Mouse (Mus musculus): ENCODE measurements at regions not wholly inside any gene's neighbourhood (a gene's known extent, or its start where the extent isn't known, plus 50 kb on each side); places are given as distances from the start of the nearest gene placed in this dataset.

DNA sequence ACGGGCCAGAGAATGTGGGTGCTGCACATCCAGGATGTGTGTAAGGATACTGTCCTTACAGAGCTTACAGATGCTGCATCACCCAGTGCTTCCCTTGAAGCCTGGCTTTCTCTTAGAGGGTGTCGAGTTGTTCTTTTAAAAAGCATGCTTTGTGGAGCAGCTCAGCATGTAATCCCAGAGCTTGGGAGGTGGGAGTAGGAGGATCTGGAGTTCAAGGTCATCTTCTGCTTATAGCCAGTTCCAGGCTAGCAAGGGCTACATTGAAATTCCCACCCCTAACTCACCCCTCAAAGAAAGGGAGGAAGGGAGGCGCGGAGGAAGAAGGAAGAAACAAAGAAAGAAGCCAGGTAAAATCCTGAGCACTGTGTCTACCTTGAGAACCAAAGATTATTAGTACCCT, 76.0 kb upstream of the Gadd45a start:
- DNase-seq, result no peak

DNA sequence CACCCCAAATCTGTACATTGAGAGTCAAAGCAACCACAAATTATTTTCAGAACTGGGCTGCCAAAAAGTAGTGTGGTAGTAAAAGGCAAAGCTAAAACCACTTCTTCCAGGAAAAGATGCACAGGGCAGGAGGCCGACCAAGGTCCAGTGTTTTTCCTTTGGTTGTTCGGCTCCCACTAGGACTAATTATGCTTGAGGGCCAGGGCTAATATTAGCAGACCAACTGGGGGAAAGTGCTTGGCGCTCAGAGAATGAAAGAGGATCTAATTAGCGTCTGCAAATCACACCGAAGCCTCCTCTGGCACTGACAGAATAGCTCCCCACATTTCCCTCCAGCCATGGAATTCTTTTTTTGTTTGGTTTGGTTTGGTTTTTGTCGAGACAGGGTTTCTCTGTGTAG, 75.1 kb upstream of the Gadd45a start:
- DNase-seq, result no peak

DNA sequence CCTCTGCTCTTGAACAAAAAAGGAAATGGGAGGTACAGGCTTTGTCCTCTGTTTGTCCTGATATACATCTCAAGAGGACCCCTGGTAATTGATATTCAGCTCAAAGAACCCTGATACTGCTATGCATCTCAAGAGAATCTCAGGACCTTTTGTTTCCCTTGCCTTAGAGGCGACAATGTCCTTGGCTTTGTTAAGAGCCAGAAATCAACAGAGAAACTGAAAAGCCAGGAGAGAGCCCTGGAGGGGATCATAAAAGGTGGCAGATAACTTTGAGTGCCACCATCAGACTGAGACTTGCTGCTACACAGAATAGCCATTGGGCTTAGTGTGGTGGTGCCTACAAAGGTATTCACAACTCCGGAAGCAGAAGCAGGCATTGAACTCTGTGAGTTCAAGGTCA, 74.3 kb upstream of the Gadd45a start:
- DNase-seq, result no peak

DNA sequence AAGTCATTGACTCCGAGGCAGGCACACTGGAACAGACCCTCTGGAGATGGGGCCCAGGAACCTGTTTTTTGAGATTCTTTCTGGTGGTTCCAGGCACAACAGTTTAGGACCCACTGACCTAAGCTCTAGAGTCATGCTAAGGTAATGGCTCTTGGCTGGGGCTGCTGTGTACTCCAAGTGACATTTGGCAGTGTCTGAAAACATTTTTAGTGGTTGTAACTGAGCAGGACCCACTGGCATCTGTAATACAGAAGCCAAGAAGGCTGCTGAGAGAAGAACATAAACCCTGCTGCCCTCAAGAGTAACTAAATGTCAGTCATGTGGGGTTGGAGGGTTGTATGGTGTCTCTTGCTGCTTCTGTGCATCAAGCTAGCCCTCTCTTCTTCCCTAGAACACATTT, 73.1 kb upstream of the Gadd45a start:
- DNase-seq, result no peak

DNA sequence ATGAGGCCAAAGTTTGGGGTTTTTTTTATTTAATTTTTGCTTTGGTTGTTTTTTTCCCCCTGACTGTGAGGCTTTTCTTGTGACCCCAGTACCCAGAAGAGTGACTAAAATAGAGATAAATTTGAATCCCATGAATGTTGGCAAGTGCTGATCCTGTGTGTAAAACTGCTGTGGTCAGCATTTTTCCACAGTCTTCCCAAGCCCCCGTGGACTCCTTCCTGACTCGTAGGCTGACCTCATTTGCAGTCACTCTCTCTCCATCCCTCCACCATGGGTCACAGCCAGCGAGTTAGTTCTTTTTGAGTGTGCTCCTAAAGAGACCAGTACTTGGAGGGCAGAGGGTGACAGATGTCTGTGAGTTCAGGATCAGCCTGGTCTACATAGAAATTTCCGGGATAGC, 72.5 kb upstream of the Gadd45a start:
- DNase-seq, result no peak

DNA sequence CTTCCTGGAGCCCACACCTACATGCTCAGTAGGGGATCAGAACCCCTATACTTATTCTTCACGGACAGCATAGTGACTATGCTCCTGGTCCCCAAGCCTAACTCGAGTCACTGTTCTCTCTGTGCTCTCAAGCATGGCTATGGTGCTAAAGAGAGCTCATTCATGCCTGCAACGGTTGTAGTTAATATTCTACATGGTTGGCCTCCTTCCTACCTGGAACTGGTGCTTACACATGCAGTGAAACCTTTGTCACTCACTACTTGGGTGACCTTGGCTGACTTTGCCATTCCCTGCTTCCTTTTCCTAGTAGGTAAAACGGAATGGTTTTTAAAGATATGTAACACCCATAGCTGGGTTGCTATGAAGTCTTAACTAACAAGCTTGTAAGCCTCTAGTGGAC, 70.3 kb upstream of the Gadd45a start:
- no peak for DNase-seq

DNA sequence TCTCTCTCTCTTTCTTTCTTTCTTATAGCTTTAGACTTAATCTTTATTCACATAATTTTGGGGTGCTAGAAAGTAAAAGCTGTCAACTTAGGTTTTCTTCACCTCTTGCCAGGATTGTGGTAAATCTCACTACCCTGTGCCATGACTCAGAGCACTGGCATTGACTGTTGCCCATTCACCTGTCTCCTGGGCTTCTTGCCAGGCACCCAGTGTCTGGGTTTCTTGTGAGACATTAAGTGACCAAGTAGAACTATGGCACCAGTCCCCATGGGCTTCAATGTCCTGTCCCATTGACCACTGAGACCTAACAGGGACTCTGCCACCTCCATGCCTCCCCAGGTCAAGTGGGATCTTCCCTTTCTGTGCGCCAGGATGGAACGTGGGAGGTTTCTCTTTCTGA, 69.2 kb upstream of the Gadd45a start:
- no peak for DNase-seq

DNA sequence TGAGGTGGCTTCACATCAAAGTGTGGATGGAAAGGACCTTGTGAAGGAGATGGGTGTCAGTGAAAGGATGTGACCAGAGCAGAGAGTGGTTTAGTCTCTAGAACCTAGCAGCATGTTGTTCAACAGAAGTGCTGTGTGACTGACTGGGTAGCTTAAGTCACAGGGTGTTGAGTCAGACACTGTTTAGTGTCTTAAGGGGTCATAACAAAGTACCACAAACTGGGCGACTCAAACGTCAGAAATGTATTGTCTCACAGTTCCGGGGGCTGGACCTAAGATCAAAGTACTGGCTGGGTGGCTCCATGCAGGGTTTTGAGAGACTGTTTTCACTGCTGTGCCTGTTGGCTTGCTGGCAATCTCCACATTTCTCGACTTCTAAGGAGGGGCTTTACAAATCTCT, 68.1 kb upstream of the Gadd45a start:
- no peak for DNase-seq

DNA sequence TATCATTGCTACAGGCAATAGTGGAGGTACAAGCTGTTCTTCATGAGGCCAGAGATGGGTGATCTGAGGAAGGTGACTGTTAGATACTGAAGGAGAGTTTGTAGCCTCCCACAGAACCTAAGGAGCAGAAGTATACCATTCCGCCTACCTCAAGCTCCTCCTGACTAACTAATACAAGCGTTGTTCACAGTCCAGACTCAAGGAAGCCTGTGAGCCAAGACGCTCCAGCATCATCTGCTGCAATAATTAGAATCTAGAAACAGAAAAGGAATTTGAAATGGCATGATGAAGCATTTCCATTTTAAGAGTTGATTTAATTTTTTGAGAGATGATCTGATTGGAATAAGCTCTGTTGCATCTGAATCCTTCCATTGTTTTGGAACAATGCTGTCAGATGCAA, 66.9 kb upstream of the Gadd45a start:
- DNase-seq, result no peak

DNA sequence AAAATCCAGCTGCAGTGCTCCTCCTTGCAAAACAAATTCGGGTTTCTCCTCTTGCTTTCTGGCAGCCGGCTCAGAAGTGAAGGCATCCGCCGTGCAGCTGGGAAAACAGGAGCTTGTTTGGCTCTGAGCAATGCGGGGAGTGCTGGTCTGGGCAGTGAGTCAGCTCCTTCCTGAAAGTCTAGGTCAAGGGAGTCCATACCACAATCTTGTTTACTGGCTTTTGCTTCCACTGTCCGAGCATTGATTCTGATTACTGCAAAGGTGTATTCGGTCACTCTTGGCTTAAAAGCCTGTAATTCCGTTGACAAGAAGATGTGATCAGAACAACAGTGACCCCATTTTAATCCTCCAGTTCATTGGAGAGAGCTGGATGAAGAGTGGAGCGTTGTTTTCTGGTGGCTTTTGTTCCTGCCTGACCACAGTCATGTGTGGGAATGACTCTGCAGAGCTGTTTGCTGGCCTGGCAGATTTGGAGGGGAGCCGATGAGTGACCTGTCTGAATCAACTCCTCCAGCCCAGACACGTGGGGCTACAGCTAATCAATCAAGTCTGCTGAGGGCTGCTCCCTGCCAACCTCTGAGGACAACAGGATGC, 65.4 kb upstream of the Gadd45a start:
- no peak for DNase-seq

DNA sequence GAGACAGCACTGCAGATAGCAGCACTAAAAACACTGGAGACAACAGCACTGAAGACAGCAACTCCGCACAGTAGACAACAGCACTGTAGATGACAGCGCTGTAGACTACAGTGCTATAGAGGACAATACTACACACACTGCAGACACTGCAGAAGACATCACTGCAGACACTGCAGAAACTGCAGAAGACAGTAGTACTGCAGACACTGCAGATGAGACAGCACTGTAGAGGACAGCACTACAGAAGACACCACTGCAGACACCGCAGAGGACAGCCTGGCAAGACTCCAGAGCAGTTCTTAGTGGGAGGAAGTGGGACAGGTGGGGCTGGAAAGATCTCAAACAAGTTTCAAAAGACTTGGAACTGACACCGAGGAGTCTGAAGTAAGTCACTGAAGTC, 64.8 kb upstream of the Gadd45a start:
- no peak for DNase-seq

DNA sequence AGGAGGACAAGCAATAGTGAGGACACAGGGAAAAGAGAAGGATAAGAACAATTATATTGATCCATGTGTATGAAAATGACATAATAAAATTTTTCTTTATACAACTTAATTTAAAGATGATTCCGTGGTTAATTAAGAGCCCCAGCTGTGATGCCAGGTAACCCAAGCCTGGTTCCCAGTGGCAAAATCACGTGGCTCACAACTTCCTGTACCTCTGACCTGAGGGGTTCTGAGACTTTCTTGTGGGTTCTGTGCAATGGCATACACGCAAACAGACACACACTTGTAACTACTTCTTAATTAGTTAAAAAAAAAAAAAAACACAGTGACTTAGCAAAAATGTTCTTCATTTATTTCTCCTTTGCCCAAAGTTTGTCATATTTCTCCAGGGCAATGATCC, 57.2 kb upstream of the Gadd45a start:
- no peak for DNase-seq

DNA sequence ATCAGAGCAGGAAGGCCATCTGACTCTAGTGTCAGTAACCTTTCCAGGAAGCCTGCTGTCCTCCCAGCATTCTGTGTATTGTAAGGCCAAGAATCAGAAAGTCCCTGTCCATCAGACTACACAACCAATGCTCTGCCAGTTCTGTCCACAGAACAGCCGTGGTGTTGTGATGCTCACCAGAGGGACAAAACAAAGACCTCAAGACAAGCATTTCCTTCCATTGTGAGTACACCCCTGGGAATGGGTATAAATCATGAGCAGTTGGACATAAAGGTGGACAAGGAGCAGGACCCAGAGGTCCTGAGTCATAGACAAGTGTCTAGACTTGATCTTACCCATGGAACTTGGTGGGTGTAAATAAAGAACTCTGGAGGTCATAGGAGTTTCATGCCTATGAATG, 55.9 kb upstream of the Gadd45a start:
- no peak for DNase-seq

DNA sequence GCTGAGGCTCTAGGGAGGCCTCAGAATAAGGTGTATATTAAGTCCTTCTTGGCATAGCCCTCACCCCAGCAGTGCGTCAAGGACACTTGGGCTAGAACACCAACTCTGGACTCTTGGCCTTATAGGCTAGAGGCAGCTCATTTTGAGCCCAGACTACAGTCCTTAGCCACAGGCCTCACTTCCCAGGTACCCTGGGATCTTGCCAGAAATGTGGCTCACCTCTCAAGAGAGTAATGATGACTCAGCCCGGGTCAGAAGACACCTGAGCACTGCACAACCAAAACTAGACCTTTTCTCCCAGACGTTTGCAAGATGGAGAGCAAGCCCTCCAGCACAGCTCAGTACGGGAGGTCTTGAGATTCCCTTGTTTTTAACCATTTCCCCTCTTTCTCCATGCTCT, 52.9 kb upstream of the Gadd45a start:
- DNase-seq, result peak; percentile 36

DNA sequence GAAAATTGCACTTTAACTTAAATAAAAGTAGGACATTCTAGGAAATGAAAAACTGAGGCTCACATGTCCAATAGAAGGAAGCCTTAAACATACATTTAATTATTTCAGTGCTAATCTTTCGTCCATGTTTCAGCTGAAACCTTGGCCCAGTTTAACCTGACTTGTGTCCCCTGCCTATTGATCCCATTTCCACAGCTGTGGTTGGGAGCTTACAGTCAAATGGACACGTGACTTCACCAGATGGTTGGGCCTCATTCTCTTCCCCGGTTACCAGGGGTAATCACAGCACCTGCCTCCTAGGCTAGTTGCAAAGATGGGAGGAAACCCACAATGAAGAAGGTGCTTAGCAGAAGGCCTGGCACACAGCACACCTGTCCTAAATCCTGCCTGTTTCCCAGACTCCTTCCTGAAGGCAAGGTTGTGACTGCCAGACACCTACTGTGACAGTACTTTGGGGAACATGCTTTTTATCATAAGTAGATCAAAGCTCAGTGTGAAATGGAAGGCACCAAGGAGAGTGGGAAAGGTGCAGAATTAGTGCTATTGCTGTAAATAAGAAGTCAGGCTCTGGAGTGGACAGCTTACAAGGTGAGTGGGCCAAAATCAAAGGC, 52.4 kb upstream of the Gadd45a start:
- peak; percentile 55 for DNase-seq

DNA sequence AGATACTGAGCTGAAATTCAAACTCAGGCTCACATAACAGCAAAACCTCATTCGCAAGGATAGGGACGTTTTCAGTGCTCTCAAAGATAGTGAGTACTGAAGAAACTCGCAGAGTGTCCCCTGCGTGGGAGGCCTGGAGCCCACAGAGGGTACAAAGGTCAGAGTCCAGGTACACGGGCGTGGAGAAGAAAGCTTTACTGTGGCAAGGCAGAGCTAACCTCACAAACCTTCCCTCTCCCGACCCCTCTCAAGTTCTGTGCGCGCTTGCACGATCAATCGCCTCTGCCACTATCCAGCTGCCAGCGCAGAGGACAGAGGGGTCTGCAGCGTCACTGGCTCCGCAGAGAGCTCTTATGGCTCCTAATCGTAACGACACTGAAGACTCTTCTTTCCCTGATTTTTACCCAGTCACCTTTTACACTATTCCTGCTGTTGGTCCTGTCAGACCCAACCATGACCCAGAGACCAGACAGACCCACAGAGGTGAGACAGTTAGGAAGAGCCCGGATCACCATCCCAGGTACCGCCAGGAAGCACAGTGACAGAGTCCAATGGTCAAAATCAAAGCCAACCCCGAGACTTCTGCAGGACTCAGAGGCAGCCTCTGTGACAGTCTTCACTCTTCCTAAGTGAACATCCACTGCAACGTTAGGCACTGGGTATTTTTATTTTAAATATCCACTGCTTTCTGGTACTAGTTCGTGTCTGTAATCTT, 51.6 kb upstream of the Gadd45a start:
- DNase-seq, result no peak

DNA sequence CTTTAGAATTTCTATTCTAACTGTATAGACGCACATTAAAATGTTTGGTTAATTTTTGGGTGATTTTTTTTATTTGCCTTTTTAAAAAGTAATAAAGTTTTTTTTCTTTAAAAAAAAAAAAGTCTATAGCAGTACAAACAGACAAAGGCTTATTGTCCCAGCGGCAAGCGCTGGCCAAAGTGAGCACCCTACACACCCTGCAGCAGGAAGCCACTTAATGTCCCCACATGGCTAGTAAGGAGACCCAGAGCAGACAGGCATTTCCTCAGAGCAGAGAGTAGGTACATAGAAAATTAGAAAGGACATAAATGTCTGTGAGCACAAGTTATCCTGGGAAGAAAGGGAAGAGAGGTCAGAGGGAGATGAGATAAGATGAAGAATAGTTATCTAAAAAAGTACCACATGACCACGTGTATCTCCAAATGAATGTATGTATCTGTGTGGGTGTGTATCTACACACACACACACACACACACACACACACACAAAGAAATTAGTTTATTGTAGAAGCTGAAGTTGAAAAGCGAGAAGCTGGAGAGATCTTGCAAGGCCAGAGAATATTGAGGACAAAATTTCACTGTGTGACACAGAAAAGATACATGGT, 50.7 kb upstream of the Gadd45a start:
- no peak for DNase-seq

DNA sequence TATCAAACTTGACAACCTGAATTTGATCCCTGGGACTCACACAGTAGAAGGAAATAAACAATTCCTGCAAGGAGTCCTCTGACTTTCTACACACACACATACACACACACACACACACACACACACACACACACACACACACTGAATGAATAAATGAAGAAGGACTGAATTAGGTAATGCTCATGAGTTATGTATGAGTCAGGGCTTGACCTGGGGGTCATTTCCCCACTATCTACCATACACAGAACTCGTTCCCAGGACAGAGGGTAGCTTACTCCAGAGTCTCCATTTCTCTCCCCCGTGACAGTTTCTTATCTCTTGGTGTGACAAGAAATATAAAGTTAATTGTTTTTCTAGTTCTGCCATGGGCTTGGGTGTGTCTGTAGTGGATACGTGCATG, 50.1 kb upstream of the Gadd45a start:
- no peak for DNase-seq

Data from cerebellum, adult 9-10 months (tissue).